Mouse (Mus musculus) regulatory T cell (primary cell): Measurements from ENCODE around the gene Naip6.
"Not testable (repeated sequence)": the region's sequence is repeated elsewhere in the genome, so short reads cannot be mapped to it uniquely, and the experiment has no call there.

Experiments
- in situ Hi-C: fragments of 300-600 bp; cut with MboI, MseI; formaldehyde crosslinking; loops from one replicate; pipeline ENCODE4 v1.15.1; 2025; ENCODE audit warnings: high pct_unique_total_duplicates

The Naip6 gene

DNA sequence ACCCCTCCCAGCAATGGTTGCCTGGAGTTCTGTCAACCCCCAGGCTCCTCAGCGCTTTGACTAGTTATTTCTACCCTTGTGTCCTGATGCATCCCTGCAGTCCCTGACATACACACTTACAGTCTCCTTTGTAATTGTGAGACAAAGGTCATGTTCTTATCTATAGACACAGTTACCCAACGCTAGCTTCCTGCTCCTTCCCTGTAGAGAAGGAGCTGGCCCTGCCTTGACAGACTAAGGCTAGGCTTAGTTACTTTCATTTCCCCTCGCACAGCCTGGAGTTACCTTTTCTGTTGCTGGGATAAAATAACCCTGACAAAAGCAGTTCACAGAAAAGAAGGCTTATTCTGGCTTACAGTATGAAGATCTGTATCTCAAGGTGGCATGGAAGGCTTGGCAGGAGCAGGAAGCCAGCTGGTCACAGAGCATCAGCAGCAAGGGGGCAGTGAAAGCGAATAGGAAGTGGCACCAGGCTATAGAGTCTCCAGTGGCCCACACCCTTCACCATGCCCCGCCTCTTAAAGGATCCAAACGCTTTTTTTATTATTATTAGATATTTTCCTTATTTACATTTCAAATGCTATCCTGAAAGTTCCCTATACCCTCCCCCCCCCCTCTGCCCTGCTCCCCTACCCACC is at the start of gene Naip6:
Naip6 (minus strand) TSS at position 419 of the 638 bp plus-strand sequence.
- in situ Hi-C loops: loop anchor here (5.0 kb wide), 1 partner anchor 70 kb away; the partner anchor contains the start of gene Naip5

GRCm38 (mm10) chr13:100352315-100352714 is 34.8 kb upstream of the Naip6 start:
- in situ Hi-C loops: loop anchor here (5.0 kb wide), 1 partner anchor 80 kb away; no protein-coding TSS in a partner anchor

GRCm38 (mm10) chr13:100349510-100350173 is 32.2 kb upstream of the Naip6 start:
- in situ Hi-C loops: loop anchor here (5.0 kb wide), 2 partner anchors 77 to 78 kb away; no protein-coding TSS in a partner anchor

GRCm38 (mm10) chr13:100341822-100342221 is 24.3 kb upstream of the Naip6 start:
- in situ Hi-C loops: no loop called here

- in situ Hi-C loops: not testable (repeated sequence)
Observed at GRCm38 (mm10) chr13:100331728-100332127, 14.3 kb upstream of the Naip6 start.

DNA sequence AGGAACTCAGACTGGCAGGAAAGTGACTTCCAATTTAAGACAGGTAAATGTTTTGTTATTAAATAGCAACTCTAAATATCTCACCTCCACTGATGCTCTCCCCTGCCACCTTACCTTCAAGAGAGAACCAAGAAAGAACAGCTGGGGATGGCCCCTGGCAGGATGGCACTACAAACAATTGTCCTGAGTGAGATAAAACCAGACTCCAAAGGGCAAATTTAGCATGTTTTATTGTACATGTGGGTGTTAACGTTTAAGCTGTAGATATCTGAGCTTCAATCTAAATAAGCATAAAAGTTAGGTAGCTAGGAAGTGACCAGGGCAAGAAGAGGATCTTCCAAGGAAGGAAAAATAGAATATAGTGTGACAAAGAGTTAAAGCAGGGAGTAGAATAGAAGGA is 11.4 kb upstream of the Naip6 start:
- in situ Hi-C loops: not testable (repeated sequence)

GRCm38 (mm10) chr13:100328029-100328428 is 10.6 kb upstream of the Naip6 start:
- in situ Hi-C loops: not testable (repeated sequence)

GRCm38 (mm10) chr13:100322266-100322837 is 4.9 kb upstream of the Naip6 start:
- in situ Hi-C loops: not testable (repeated sequence)

GRCm38 (mm10) chr13:100284611-100285010 is 32.9 kb downstream of the Naip6 start:
- in situ Hi-C loops: no loop called here

GRCm38 (mm10) chr13:100271474-100272132 is 45.9 kb downstream of the Naip6 start:
- in situ Hi-C loops: loop anchor here (5.0 kb wide), 1 partner anchor 81 kb away; no protein-coding TSS in a partner anchor

DNA sequence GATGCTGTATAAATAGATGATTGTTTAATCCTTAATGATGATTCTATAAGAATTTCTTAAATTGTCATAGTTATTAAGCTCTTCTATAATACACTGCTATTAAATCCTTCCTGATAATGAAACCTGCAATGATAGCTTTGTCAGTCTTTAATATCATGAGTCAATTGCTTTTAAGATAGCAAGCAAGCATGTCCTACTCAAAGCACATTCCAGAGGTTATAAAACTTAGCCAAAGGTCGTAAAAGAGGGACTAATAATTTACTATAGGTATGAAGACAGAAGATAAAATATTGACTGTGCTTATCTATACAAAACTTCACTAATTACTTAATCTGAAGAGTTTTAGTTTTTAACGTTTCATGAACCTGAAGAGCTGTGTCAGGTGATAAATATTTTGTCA is 60.5 kb downstream of the Naip6 start:
- in situ Hi-C loops: not testable (repeated sequence)

DNA sequence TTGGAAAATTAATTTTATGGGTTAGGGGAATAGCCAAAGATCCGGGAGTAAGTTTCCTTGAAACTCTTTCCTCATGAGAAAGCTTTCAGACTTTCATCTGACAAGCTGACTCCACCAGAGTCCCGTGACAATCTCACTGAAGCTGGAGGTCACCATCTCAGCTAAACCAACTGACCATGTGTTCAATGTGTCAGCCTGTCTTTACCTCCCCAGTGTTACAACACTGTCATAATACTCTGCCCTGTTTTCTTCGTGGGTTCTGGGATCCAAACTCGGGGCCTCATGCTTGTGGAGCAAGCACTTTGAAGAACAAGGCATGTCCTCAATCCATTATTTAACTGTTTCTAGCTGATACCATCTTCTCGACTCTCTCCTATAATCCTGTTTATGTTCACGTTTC is 61.5 kb downstream of the Naip6 start:
- in situ Hi-C loops: not testable (repeated sequence)

- in situ Hi-C loops: not testable (repeated sequence)
Observed at GRCm38 (mm10) chr13:100251897-100252296, 65.6 kb downstream of the Naip6 start.

DNA sequence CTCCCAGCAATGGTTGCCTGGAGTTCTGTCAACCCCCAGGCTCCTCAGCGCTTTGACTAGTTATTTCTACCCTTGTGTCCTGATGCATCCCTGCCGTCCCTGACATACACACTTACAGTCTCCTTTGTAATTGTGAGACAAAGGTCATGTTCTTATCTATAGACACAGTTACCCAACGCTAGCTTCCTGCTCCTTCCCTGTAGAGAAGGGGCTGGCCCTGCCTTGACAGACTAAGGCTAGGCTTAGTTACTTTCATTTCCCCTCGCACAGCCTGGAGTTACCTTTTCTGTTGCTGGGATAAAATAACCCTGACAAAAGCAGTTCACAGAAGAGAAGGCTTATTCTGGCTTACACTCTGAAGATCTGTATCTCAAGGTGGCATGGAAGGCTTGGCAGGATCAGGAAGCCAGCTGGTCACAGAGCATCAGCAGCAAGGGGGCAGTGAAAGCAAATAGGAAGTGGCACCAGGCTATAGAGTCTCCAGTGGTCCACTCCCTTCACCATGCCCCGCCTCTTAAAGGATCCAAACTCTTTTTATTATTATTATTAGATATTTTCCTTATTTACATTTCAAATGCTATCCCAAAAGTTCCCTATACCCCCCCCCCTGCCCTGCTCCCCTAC is 70.5 kb downstream of the Naip6 start:
- in situ Hi-C loops: loop anchor here (5.0 kb wide), 1 partner anchor 70 kb away; the partner anchor contains the start of gene Naip6

DNA sequence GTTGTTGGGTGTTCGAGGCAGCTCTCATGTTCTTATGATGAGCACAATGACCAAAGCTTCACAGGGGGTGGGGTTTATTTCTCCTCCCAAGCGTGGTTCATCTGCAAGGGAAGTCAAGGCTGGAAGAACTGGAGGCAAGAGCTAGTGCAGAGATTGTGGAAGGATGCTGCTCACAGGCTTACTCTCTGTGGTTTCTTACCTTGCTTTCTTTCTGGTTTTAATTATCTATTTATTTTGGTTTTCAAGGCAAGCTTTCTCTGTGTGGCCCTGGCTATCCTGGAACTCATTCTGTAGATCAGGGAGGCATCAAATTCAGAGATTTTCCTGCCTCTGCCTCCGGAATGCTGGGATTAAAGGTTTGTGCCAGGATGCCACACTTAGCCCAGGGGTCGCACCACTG is 71.3 kb downstream of the Naip6 start, which contains the start of gene Naip5:
Naip5 (minus strand) TSS at position 101 of the 400 bp plus-strand sequence.
- in situ Hi-C loops: loop anchor here (5.0 kb wide), 1 partner anchor 71 kb away; the partner anchor contains the start of gene Naip6

- in situ Hi-C loops: no loop called here
Observed at GRCm38 (mm10) chr13:100243702-100244101, 73.8 kb downstream of the Naip6 start.
